Mouse (Mus musculus) heart, adult 8-10 months (tissue): ENCODE data around the gene Pheta2. TPM values are rescaled to one million over a fixed set of nuclear protein-coding genes. Genes with fewer than 3 reads are reported as not detected.
"Not testable (repeated sequence)": the region's sequence is repeated elsewhere in the genome, so short reads cannot be mapped to it uniquely, and the experiment has no call there.

Source experiments
- DNase-seq: peaks from one replicate; pipeline ENCODE4 v3.0.0; 2022; ENCODE audit warnings: low spot score
- microRNA-seq: library from miRNA; unstranded; fragments of <30 nt; microRNA quantifications from one replicate; pipeline ENCODE4 v1.2.0, GENCODE M21; 2022
- total RNA-seq, 4 experiments: library from RNA; stranded (reverse); gene quantifications; 2 replicates each; pipeline ENCODE4 v1.2.4; 2022

Gene Pheta2
- total RNA-seq, 4 experiments from 2014 or later = 0.44 to 0.57 (median 0.48) TPM

DNA sequence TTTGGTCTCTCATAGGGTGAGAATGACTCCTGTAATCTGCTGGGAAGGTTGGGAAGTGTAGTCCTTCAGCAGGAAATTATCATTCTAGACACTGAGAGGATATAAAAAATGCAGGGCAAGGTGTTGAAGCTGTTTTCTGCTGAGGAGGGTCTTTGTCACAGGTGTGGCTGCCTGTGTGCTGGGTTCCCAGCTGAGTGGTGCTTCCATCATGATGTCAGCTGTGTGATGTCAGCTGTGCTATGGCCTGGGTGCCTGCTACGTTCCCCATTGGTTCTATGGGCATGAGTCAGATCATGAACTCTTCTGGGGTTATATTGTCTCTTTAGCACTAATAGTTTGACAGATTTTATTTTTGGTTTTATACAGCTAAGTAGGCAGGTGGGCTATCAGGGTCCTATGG, 30.1 kb downstream of the Pheta2 start:
- no peak for DNase-seq

DNA sequence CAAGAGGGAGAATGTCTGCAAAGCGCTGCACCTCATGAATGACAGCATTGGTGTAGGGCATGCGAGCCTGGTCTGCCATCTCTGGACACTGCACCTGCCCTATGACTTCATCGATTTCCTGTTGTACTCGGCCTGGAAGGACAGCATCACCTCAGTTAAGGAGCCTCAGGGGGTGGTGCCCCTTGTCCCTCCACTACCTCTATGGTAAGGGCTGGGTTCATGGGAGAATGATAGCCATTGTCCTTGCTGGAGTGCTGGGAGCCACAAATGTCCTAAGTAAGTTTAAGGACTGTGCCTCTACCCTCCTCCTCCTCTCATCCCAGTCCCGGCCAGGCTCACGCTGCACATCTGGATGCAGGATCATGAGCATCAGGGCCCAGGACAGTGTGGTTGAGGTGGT, 33.7 kb downstream of the Pheta2 start:
- DNase-seq = no peak

- no peak for DNase-seq
Observed at GRCm38 (mm10) chr15:82372991-82373390, 34.2 kb downstream of the Pheta2 start.

- DNase-seq = no peak
Observed at GRCm38 (mm10) chr15:82374437-82374836, 35.7 kb downstream of the Pheta2 start.

GRCm38 (mm10) chr15:82375855-82376254, 37.1 kb downstream of the Pheta2 start:
- no peak for DNase-seq

DNA sequence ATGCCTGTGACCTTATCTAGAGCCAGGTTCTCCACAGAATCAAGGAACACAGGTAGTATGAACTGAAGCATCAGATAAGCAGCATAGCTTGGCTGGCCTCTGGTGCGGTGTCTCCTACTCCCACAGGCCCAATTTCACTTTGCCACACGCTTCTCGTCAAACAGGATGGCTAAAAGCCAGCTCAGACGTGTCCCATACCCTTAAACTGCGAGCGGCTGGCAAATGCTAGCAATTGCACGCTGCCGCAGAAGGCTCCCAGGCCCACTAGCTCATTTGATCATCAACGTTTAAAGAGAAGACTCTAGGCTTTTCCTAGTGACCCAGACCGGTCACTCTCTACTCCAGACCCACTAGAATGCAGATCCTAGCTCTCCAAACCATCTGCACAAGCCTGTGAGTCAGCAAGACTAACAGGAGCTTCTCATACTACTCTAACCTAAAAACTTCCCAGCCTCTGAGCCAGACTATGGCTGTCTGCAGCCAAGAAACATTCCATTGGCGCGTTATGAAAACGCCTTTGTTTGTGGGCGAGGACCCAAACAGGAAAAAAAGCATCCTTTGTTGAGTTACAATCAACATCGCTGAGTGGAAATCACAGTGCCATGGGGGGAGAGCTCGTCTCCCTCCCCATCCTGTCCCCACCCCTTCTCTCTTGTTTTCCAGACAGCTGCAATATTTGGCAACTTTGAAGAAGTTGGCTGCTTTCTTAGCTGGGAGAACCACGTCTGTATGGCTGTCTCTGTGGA, 37.8 kb downstream of the Pheta2 start:
- DNase-seq = peak; percentile 90

- no peak for DNase-seq
Observed at GRCm38 (mm10) chr15:82377701-82378100, 39.0 kb downstream of the Pheta2 start.

DNA sequence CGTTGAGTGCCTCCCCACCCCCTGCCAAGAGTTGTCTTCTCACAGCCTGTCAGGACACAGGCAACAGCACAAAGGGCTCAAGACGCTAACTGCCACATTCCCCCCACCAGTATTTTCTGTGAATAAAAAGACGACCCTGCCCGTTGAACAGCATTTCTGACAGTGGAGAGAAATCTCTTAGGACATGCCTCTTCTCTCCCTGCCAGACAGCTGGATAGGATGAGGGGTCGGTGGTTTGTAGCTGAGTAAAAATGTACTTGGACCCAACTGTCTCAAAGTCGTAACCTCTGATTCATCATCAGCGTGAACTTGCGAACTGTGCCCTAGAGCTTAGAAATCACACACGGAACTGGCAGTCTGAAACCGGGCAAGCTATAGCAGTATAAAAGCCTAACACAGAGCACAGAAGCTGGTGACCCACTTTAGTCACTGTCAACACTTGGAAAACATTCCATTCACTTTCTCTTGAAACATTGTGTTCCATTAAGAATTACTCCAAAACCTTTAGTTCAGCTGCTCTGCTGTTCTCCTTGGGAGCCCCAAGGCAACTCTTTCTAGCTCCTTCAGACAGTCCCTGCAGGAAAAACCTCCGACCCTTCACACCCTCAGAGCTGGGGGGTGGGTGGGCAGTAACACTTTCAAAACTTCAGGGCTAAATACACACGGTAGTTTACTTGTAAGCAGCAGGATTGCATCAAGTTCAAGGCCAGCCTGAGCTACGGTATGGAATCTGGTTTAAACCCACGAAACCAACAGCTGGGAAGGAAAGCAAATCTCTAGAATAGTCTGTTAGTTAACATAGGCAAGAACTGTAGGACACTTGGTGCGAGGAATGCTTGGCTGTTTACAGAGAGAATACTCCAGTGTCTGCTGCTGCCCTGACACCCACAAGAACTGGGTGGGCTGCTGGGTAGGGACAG, 39.8 kb downstream of the Pheta2 start:
- DNase-seq = peak; percentile 51

- DNase-seq = peak; percentile 58
Observed at GRCm38 (mm10) chr15:82379511-82379870, 40.7 kb downstream of the Pheta2 start.

GRCm38 (mm10) chr15:82379871-82380713, 41.4 kb downstream of the Pheta2 start, which contains the start of gene Cyp2d22:
Cyp2d22 (minus strand) TSS chr15:82380260.
- peak; percentile 69 for DNase-seq

GRCm38 (mm10) chr15:82380714-82381062, 41.9 kb downstream of the Pheta2 start:
- no peak for DNase-seq

DNA sequence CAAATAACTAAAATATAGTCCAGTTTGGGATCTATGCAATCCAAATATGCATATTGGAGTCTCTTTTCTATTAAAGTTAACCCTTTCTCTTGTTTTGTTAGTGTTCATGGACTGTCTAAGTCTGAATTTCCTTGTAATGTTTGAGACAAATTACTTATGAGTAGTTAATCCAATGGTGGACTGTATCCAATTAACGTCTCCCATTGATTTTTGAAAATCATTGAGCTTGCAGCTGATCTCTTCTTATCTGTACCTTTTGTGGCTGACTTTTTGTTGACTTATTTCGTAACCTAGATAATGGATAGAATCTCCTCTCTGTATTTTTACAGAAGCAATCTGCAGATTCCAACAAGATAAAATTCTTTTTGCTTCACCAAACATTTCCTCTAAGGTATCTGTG, 43.7 kb downstream of the Pheta2 start:
- no peak for DNase-seq

DNA sequence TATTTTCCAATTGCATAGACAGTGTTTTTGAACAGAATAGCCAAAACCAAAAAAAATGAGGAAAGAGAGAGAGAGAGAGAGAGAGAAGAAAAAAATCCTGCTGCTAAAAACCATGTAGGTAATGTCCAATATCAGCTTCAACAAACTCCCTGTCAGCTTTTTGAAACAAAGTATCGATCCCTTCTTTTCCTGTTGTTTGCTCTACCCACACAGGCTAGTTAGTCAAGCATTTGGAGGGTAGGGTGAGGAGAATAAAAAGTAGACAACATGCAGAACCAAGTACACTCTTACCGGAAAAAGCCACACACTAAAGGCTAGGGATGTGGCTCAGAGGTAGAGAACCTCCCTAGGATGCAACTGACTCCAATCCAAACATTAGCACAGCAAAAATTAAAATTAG, 47.0 kb downstream of the Pheta2 start:
- DNase-seq = no peak

GRCm38 (mm10) chr15:82389916-82390315, 51.2 kb downstream of the Pheta2 start:
- not testable (repeated sequence) for DNase-seq

DNA sequence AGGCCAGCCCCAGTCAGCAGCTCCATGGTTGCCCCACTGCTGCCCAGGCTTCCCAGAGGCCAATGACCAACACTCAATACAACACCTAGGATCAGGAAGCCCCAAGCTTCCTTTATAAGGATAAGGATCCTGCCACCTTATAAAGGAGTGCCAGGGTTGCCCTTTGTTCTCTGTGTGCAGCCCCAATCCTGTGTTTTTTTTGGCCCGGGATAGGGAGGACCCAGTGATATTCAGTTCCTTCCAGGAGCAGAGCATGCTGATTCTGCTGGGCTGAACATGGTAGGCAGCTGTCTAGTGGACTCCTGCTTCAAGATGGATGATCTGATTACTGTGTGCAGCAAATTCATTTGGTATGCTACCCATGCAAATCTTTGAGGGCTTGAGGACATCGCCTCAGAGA, 55.2 kb downstream of the Pheta2 start, which contains the start of gene Cyp2d11:
Gene Cyp2d11, minus strand, starts transcription at position 101 of the 400 bp plus-strand sequence.
- DNase-seq = not testable (repeated sequence)

Small RNAs within 50 kb of the gene (microRNA-seq; reads per million reads assigned to microRNA genes)
- gene Mir7684 = not detected

Other genes with a start within 250 kb of the Pheta2 start
- gene Ccdc134, start 211.0 kb upstream of the Pheta2 start, total RNA-seq = 1 to 10 TPM; 3.5 to 4.5 (median 4.2) TPM
- 10 to 100 TPM; 20.0 to 25.1 (median 21.6) TPM for gene Srebf2, start 191.8 kb upstream of the Pheta2 start, total RNA-seq
- under 1 TPM in 1 of 4 experiments, not detected in 3; 0.26 TPM for gene Shisa8, start 126.1 kb upstream of the Pheta2 start, total RNA-seq
- under 1 TPM in 1 of 4 experiments, not detected in 3; 0.26 TPM for gene Tnfrsf13c, start 114.6 kb upstream of the Pheta2 start, total RNA-seq
- gene Cenpm, start 94.2 kb upstream of the Pheta2 start, total RNA-seq = 1 to 10 TPM in 1 of 4 experiments, under 1 TPM in 3; 0.29 to 1.5 (median 0.44) TPM
- gene 1500009C09Rik, start 86.5 kb upstream of the Pheta2 start, total RNA-seq = not detected
- under 1 TPM; 0.16 to 0.90 (median 0.44) TPM for gene Sept3, start 64.0 kb upstream of the Pheta2 start, total RNA-seq
- gene Wbp2nl, start 40.0 kb upstream of the Pheta2 start, total RNA-seq = not detected
- 10 to 100 TPM; 27.1 to 32.1 (median 29.9) TPM for gene Naga, start within 50 bp of the Pheta2 start, total RNA-seq
- gene Smdt1, start within 50 bp of the Pheta2 start, total RNA-seq = 100 to 1,000 TPM; 190 to 214 (median 204) TPM
- gene Ndufa6, start 15.4 kb downstream of the Pheta2 start, total RNA-seq = 100 to 1,000 TPM; 658 to 797 (median 740) TPM
- gene Cyp2d22, start 41.3 kb downstream of the Pheta2 start, total RNA-seq = 10 to 100 TPM; 19.3 to 30.9 (median 23.3) TPM
- under 1 TPM in 1 of 4 experiments, not detected in 3; 0.19 TPM for gene Cyp2d11, start 55.1 kb downstream of the Pheta2 start, total RNA-seq
- gene Cyp2d10, start 68.3 kb downstream of the Pheta2 start, total RNA-seq = under 1 TPM in 2 of 4 experiments, not detected in 2; 0.41 to 0.80 TPM
- under 1 TPM in 1 of 4 experiments, not detected in 3; 0.22 TPM for gene Cyp2d9, start 94.5 kb downstream of the Pheta2 start, total RNA-seq
- gene Cyp2d12, start 216.1 kb downstream of the Pheta2 start, total RNA-seq = not detected